Mouse (Mus musculus) skeletal muscle tissue, adult 2 months (tissue): Measurements from ENCODE around the gene Pla1a.

ENCODE experiments used
- DNase-seq: peaks from one replicate; pipeline ENCODE4 v3.0.0-alpha.2; 2012; ENCODE audit warnings: low read depth, low spot score

Gene Pla1a

DNA sequence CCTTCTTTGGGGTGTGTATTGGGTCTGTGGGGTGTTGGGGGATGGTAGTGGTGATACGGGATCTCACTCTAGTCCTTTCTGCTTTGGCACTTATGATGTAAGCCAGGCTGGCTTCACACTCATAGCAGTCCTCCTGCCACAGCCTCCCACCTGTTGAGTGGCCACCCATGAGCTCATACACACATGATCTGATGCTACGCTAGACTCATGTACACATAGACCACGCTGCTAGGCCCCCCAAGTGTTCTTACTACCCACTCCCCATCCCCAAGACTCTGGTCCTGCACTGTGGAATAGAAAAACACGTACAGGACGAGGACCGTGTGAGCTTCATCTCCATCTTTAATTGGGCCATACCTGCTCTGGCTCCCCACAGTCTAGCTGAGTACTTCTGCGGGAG is 63.9 kb downstream of the Pla1a start:
- DNase-seq = no peak

DNA sequence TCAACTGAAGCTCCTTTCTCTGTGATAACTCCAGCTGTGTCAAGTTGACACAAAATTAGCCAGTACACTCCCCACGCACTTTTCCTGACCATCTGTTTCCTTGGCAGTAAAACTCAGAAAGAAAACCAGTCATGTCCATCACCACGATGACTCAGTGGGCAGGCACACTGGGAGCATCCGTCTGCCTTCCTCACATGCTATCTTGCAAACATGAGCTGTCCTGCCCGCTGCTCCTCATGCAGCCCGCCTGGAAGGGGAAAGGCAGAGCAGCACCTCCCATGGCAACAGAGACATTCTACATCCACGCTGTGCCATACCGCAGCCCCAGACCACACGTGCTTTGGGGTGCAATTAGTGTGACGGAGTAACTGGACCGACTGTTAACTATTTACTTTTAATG is 64.6 kb downstream of the Pla1a start:
- DNase-seq = no peak

DNA sequence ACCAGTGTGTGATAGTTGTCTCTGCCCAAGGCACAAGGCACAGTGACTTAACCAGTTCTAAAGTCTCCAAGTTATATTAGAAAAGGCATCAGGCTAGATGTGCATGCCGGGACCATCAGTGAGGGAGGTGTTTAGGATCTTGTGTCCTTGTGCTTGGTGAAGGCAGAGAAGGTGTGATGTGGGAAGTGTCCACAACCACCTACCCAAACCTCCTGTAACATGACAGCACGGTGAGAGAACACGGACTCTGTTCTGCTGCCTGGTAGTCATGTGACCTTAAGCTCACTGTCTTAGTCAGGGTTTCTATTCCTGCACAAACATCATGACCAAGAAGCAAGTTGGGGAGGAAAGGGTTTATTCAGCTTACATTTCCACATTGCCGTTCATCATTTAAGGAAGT is 66.7 kb downstream of the Pla1a start:
- DNase-seq = no peak

DNA sequence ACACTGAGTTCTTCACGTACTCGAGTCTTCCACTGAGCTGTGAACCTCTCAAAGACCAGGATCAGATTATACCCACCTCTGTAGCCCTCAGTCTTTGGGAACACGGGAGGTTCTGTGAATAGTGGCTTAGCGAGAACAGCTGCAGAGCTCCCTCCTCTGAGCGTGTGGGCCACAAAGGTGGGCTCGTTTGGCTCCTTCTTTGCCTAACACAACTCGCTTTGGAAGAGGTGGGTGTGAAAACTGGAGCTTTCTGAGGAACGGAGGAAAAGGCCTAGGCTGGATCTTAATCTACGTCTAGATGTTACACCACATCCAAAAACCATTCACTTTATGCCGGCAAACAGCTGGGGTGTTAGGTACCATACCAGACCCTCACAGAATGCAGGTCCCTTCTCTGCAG is 67.6 kb downstream of the Pla1a start:
- DNase-seq = no peak

DNA sequence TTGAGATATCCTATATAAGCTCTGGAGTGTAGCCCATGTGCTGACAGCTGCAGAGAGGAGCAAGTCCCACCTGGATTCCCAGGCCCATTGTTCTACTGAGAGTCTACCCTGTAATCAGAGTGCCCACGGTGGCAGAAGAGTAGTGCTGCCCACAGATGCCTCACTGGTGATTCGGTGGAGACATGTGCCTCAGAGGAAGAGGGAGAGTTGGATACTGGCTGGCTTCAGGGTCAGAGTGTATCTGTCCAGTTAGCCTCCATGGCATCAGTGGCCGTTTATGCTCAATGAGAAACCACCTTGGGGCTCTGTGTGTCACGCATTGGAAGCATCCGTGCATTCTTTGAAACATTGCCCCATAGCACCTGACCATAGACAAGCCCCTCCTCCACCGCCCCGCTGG is 69.3 kb downstream of the Pla1a start:
- no peak for DNase-seq

DNA sequence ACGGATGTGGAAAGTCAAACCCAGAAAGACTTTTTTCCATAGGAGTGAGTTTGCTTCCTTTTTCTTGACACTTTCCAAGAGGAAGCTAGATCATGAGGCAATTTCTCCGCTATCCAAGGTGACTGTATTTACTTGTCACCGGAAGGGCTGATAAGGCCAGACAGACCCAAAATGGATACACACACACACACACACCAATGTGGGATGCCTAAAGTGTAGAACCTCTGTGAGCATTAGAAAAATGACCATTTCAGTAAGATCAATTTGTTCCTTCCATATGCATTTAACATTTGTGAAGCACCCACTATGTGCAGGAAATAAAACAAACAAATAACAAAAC is 69.7 kb downstream of the Pla1a start:
- no peak for DNase-seq

DNA sequence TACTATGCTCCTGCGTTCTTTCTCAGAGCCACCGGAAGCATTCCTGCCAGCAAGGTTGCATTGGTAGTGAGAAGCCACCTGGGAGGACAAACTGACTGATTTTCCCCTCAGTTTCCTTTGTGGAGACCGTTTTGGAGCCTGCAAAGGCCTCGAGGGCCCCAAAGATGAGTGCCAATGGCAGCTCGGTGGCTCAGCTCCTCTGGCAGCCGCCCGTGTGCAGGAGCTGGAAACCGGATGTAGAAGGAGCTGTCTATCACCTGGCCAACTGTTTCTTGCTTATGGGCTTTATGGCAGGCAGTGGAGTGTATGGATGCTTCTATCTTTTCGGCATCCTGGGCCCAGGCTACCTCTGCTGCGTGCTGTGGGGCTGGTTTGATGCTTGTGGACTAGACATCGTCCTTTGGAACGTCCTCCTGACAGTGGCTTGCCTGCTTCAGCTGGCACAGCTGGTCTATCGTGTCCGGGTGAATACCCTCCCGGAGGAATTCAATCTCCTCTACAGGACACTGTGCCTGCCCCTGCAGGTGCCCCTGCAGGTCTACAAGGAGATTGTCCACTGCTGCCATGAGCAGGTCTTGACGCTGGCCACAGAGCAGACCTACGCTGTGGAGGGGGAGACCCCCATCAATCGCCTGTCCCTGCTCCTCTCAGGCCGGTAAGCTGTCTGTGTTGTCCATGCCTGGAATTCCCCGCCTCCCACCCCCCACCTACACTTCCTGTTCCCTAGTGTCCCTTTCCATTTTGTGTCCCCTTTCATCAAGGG is 70.3 kb downstream of the Pla1a start:
- DNase-seq = no peak

DNA sequence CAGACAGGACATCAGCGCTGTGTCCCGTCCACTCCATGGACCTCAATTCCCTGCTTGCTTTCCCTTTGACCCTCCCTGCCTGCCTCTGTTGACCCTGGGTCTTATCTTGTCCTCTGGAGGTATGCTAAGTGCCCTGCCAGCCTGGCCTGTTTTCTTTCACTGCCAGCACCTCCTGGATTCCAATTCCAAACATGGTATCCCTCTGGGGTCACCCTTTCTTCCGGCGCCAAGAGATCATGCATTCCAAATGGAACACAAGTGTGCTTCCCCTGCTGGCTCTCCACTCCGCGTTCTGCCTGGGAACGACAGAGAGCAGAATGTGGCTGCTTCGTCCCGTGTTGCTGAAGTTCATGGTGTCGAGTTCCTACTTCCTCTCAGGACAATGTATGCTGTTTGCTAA is 71.0 kb downstream of the Pla1a start, which contains the start of gene Popdc2:
Popdc2 (plus strand) TSS at position 277 of the 400 bp plus-strand sequence.
- peak; percentile 65 for DNase-seq

DNA sequence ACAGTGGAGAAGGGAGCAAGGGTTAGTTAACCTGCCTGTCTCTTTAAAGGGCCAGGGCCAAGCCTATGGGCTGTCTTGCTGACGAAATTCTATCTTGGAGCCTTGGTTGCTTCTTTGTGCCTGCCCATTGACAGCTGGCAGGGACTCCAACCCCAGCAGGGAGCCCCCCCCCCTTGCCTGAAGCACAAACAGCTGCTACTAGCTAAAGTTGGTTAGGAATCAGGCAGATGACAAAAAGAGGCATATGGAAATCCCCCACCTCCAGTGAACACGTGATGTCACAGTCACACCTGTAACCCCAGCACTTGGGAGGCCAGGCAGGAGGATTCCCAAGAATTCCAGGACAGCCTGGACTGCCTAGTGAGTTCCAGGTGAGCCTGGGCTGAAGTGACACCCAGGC is 72.6 kb downstream of the Pla1a start:
- no peak for DNase-seq

DNA sequence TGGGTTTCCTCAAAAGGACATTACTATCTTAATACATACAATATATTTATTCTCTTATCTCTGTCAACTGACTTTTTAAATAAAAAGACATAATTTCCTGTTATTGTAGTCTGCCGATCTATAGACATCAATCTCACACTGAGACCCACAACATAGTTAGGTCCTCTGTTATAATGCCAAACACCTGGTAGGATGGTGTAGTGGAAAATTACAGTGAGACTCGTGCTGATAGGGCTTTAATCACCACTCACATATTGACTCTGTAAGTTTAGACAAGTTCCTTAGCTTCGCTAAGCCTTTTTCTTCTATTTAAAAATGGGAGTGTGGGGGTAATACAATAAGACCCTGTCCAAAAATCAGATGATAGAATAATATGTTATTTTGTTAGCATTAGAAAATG is 73.1 kb downstream of the Pla1a start:
- no peak for DNase-seq

DNA sequence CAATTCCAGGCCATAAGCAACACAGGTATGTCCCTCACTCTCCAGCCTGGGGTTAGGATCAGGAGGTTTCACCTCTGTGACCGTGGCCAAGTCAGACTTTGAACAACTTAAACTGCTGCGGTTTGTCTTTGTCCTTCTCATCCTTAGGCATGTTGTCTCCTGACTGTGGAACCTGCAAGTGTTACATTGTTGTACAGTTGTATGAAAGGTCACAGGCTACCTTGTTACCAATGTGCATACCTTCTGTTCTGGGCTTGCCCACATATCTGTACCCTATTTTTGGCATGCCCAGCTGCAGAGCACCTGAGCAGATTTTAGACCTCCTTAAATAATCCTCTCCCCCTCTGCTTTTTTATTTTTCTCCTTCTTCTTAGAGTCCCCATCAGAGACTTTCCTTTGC is 73.7 kb downstream of the Pla1a start:
- no peak for DNase-seq

DNA sequence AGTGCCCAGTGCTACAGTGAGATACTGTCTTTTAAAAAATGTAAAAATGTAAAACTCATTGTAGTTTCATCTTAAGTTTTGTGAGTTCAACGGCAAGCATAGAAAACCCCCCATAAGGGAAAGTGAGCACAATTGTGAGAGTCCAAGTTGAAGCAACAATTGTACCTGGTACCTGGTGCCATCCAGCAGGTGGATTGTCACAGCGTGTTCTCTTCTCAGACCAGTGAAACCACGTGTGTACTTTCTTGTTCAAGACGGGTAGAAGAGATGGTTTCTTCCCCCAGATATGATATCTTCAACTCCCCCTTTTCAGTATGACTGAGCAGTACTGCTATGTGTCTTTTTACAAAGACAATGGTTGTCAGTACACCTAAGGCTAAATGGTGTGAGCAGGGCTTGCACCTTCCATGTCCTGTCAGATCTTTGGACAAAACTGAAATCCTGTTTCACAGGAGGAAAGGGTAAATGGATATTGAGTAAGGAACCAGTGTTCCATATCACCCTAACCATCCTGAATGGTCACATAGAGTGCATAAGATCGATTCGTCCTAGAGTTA is 74.6 kb downstream of the Pla1a start:
- DNase-seq = no peak

DNA sequence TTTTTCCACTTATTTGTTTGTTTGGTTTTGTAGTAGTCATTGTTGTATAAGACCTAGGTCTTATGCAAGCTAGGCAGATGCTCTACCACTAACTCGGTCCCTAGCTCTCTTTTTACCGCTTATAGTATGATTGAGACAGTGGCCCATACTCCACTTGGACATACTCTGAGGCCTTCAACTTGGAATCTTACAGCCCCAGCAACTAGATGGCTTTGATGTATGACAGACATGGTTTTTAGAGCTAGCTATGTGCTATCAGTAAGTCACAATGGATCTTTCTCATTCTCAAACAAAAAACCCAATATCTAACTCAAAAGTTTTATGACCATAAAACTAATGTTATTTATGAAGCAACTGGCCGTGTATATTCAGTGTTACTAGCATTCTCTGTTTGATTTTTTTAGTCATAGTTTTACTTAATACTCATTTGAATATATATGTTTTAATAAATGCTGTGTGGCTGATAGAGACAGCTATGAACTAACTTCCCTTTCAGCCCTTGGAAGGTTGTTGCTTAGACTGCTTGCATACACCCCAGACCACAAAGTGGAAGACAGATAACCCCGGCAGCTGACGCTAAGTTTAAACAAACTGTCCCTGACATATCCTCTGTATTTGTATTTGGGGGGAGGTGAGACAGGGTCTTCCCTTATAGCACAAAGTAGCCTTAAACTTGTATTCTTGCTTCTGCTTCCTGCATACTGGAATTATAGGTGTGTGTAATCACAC is 78.6 kb downstream of the Pla1a start:
- no peak for DNase-seq

DNA sequence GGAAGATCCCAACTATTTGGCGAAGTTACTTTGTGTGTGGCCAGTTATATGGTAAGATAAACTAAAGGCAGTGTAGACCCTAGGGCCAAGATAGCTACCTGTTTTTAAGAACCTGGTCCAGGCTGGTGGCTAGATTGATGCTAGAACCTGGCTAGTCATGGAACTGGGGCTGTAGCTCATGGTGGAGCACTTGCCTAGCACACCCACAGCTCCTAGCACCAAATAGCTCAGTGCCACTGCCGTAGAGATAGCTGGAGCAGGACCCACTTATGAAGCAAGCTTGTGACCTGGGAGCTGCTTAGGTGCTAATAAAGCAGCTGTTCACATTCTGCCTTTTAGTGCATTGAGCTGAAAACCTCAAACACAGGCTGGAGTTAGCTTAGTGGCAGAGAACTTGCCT is 79.3 kb downstream of the Pla1a start:
- no peak for DNase-seq

DNA sequence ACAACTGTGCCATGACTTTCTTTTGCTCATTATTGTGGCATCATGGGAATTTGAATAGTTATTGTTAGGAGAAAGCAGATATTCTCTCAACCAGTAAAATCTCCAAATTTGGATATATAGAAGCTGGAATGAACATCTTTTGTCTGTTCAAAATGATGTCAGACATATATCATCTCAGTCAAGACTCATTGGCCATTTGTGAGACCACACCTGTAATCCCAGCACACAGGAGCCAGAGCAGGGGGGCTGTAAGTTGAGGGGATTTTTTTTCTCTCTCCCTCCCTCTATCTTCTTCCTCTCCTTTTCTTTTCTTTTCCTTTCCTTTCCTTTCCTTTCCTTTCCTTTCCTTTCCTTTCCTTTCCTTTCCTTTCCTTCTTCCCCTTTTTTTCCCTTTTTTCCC is 80.1 kb downstream of the Pla1a start:
- no peak for DNase-seq

DNA sequence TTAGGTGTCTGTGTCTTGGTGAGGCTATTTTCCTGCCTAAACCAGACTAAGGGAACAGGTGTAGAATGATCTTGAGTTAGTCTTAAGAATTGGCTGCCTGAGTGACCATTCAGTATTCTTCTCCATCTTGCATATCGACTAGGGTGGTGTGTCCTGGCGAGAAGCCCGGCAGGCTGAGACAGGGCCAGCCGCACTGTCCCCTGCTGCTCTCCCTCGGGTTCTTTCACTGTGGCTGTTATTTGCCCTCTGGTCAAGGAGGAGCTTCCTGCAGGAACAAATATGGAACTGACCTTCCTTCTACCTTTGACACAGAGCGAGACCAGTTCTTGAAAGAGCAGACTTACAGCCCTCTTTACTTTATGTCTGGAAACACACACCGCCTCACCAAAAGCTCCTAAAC is 80.9 kb downstream of the Pla1a start:
- DNase-seq = no peak

DNA sequence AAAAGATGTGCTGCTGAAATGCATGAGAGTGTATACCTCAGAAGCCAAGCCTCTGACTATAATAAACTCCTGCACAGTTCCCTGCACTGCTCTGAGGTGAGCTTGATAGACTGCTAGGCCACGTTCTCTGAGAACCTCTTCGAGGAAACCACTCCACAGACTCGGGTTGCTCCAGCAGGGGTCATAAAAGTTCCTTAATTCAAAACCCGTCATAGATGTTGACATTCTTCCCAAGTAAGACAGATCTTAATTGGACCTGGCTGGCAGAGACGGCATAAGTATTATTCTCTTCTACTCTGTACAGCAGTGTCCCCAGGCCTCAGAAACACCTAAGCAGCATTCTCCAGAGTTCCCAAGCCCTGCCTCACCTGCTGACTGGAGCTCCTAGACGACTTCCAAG is 82.0 kb downstream of the Pla1a start:
- no peak for DNase-seq

DNA sequence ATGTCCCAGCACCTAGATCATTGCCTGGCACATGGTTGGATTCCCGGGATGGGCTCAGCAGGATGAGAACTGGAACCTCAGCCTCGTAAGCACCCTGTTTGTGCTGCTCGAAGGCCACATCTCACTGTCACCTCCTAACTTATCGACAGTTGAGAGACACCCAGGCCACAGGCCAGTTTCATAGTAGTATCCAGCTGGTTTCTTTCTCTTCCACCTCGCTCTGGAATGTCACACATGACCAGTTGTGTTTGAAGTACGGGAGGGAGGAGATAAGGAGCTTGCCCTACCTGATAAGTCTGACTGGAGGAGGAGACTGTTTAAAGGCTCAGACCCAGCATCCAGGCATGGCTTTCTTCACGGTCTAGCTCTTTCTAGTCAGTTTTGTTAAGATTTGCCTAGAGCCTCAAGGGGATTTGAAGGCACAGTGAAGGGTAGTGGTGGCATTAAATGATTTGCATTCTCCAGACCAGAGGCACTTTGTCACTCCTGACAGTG is 82.5 kb downstream of the Pla1a start:
- no peak for DNase-seq

DNA sequence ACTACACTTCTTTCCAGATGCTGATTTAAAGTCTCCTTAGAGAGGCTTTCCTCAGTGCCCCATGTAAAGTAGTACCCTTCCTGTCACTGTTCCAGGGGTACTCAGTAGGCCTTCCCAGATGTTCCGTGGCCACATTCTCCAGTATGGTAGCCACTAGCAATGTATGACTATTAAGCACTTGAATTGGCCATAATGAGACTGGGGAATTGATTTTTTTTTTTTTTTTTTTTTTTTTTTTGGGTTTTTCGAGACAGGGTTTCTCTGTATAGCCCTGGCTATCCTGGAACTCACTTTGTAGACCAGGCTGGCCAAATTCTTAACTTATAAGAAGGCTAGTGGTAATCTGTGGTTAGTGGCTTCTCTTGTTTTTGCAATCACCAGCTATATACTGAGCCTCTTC is 83.1 kb downstream of the Pla1a start:
- DNase-seq = no peak

DNA sequence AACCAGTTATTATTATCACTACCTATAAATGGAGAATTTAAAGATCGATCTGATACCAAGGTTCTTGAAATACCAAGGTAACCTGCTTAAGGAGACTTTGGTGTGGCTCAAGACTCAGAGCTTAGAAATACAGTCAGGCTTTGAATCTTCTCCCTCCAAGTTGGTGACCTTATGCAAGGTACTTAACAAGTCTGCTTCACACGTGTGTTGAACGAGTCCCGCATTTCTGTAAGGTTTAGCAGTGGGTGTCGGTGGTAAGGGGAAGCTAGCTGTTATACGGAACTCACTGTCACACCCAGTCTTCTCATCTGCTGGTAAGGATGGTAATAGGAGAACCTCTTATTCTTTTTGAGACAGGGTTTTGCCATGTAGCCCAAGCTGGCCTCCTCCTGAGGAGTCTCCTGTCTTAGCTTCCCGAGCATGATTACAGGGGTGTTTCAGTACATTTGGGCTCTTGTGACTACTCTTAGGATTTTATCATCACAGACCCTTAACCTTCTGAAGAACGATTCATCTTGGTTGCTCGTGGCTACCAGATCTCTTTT is 84.7 kb downstream of the Pla1a start:
- no peak for DNase-seq

DNA sequence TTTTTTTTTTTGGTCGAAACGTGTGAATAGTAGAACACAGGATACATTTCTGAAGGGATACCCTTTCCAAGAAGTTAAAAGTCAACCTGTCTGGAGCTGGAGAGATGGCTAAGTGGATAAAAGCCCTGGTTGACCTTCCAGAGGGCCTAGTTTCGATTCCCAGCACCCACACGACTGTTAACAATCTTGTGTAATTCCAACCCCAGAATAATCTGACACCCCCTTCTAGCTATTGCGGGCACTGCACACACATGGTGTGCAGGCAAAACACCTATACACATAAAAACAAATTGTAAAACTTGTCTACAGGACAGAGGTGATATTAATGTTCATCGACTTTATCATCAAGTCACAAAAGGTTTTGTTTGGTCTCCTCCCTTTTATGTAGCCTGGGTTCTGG is 85.4 kb downstream of the Pla1a start:
- DNase-seq = no peak

DNA sequence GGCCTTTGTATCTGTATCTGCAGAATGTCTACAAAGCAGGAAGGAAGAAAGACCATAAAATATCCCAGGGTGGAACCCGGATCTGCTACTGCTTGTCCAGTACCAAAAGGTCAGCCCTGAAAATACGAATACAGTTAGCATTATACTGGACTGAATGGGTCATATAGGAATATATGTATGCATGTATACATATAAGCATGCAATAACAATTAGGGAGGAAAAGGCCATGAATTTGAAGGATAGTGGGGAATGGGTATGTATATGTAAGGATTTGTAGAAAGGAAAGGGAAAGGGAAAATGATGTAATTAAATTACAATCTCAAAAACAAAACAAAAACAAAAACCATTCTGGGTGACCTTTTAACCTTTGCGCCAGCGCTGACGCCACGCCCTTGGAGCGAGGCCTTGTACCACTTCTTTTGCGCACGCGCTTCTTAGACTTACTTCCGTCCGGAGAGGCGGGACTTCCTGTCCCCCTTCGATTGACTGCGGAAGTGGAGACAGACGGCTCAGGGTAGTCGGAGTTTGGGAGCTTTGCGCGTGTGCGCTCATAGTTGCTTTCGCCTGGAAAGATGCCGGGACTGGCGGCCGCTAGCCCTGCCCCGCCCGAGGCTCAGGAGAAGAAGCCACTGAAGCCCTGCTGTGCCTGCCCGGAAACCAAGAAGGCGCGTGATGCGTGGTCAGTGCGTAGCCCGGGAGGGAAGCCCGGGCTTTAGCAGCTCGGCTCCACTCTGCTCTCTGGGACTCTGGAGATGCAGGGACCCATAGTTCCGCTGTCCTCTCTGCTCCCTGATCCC is 86.2 kb downstream of the Pla1a start, which contains the start of the genes Cox17 and Gm21987:
Cox17 (plus strand) TSS at position 463 of the 797 bp plus-strand sequence.
Gm21987 (plus strand) TSS at position 512 of the 797 bp plus-strand sequence.
- DNase-seq = peak; percentile 97
